ENCODE assay signal across 8 mouse cellular contexts in genomic region chr8:71273151-71273510, GRCm38 (mm10). TPM values are rescaled to one million over a fixed set of nuclear protein-coding genes. Genes with fewer than 3 reads are reported as not detected.
DNase-seq lines count a peak whose midpoint lies in the region; ATAC-seq lines count a peak whose summit lies in the region.

No protein-coding gene starts in this region.

- H3K36me3 ChIP-seq in forebrain, embryonic 10.5 days (replicated peaks), result peaks cover 18% of the 10 kb centered on the region
- H3K36me3 ChIP-seq in lung, embryonic 15.5 days, result no peaks in the 10 kb centered on the region
- peaks cover 9% of the 10 kb centered on the region; the same call in 1 of the 2 replicates for H3K36me3 ChIP-seq in neural tube, embryonic 15.5 days

- H3K4me2 ChIP-seq in lung, embryonic 15.5 days, result peak overlapping the region; percentile 77
- peak overlapping the region; percentile 89 for H3K4me2 ChIP-seq in neural tube, embryonic 15.5 days

- intact Hi-C loops in heart, postnatal 10 days (cut with DNase I), result loop anchor here (2.0 to 5.0 kb wide), 3 partner anchors 39 to 134 kb away; partner anchors contain the start of gene Ankle1

- H3K9me3 ChIP-seq in forebrain, embryonic 10.5 days, result no peaks in the 10 kb centered on the region
- no peaks in the 10 kb centered on the region for H3K9me3 ChIP-seq in lung, embryonic 15.5 days
- H3K9me3 ChIP-seq in neural tube, embryonic 15.5 days (replicated peaks), result no peaks in the 10 kb centered on the region

- peak overlapping the region; percentile 90 for H3K27ac ChIP-seq in forebrain, embryonic 10.5 days
- H3K27ac ChIP-seq in lung, embryonic 15.5 days, result peak overlapping the region; percentile 82
- peak overlapping the region; percentile 78 for H3K27ac ChIP-seq in neural tube, embryonic 15.5 days (replicated peaks)

- under 1% methylated on average over 14 of the region's 14 CpGs for whole genome bisulfite sequencing in forebrain, embryonic 10.5 days
- under 1% methylated on average over 14 of the region's 14 CpGs for WGBS in lung, embryonic 15.5 days
- under 1% methylated on average over 14 of the region's 14 CpGs for WGBS in neural tube, embryonic 15.5 days

- H3K4me3 ChIP-seq in forebrain, embryonic 10.5 days, result peak overlapping the region; percentile 94
- peak overlapping the region; percentile 71 for H3K4me3 ChIP-seq in lung, embryonic 15.5 days
- peak overlapping the region; percentile 86 for H3K4me3 ChIP-seq in neural tube, embryonic 15.5 days (replicated peaks)

- peak; percentile 3; the same call in 1 of the 2 replicates for ATAC-seq in lung, embryonic 15.5 days (ENCODE audit: borderline replicate concordance, extremely low read depth, low FRiP score, low TSS enrichment)
- ATAC-seq in neural tube, embryonic 15.5 days (ENCODE audit: low FRiP score), result no peak

- H3K27me3 ChIP-seq in forebrain, embryonic 10.5 days (ENCODE audit: poor library complexity, severe bottlenecking), result no peaks in the 10 kb centered on the region
- H3K27me3 ChIP-seq in lung, embryonic 15.5 days, result no peaks in the 10 kb centered on the region
- no peaks in the 10 kb centered on the region for H3K27me3 ChIP-seq in neural tube, embryonic 15.5 days (replicated peaks)

- DNase-seq in CD4-positive, CD25-positive, alpha-beta regulatory T cell, adult 2 months (ENCODE audit: low read depth, low spot score), result peak; percentile 62
- DNase-seq in adrenal gland, postnatal 25 days, result peak; percentile 62
- peak; percentile 31 for DNase-seq in forebrain, embryonic 10.5 days (ENCODE audit: extremely low spot score, low spot score)
- peak; percentile 73 to 75 for DNase-seq in heart, postnatal 10 days
- DNase-seq in kidney, postnatal 36 days, result peak; percentile 58 to 63
- DNase-seq in testis, postnatal 14 days (ENCODE audit: low spot score), result peak; percentile 60

- peaks cover 27% of the 10 kb centered on the region for H3K4me1 ChIP-seq in forebrain, embryonic 10.5 days
- peaks cover 16% of the 10 kb centered on the region for H3K4me1 ChIP-seq in lung, embryonic 15.5 days
- H3K4me1 ChIP-seq in neural tube, embryonic 15.5 days, result peaks cover 44% of the 10 kb centered on the region

- H3K9ac ChIP-seq in lung, embryonic 15.5 days, result peak overlapping the region; percentile 59
- H3K9ac ChIP-seq in neural tube, embryonic 15.5 days (replicated peaks), result peak overlapping the region; percentile 70

RNA-seq across cellular contexts. Expression of gene Haus8, which starts 0.4 kb away (rescaled TPM):
- total RNA-seq in adrenal gland, postnatal 25 days (2021), result 19.6 and 21.5 TPM in 2 replicates
- polyA plus RNA-seq in forebrain, embryonic 10.5 days (2016; fragmentation: Nextera tagmentation; extraction: Ambion mirVana), result 61.3 and 65.8 TPM in 2 replicates
- total RNA-seq in heart, postnatal 10 days (2021), result 10 to 100 TPM; 38.9 to 52.7 TPM
- 57.7 and 68.7 TPM in 2 replicates for polyA plus RNA-seq in lung, embryonic 15.5 days (2015; fragmentation: Nextera tagmentation; extraction: Ambion mirVana)
- polyA plus RNA-seq in neural tube, embryonic 15.5 days (2015; fragmentation: Nextera tagmentation; extraction: Ambion mirVana), result 68.5 and 72.0 TPM in 2 replicates

RNA-seq across cellular contexts. Expression of gene Myo9b, which starts 0.6 kb away (rescaled TPM):
- total RNA-seq in adrenal gland, postnatal 25 days (2021), result 40.7 and 42.0 TPM in 2 replicates
- 26.0 and 28.0 TPM in 2 replicates for polyA plus RNA-seq in forebrain, embryonic 10.5 days (2016; fragmentation: Nextera tagmentation; extraction: Ambion mirVana)
- 10 to 100 TPM; 41.0 to 43.5 TPM for total RNA-seq in heart, postnatal 10 days (2021)
- polyA plus RNA-seq in lung, embryonic 15.5 days (2015; fragmentation: Nextera tagmentation; extraction: Ambion mirVana), result 18.5 TPM in 2 replicates
- polyA plus RNA-seq in neural tube, embryonic 15.5 days (2015; fragmentation: Nextera tagmentation; extraction: Ambion mirVana), result 14.9 and 16.0 TPM in 2 replicates
